Mouse (Mus musculus): ENCODE data around the gene Actg2.

The Actg2 gene

GRCm38 (mm10) chr6:83479193-83479592, 56.9 kb downstream of the Actg2 start:
- no peak for DNase-seq (ENCODE audit: low spot score in 2 of 2)

- no peak for DNase-seq (ENCODE audit: low spot score in 2 of 2)
These were observed 57.4 kb downstream of the Actg2 start for GRCm38 (mm10) chr6:83478628-83479027.

- no peak for DNase-seq (ENCODE audit: low spot score in 2 of 2)
These were observed 57.8 kb downstream of the Actg2 start for GRCm38 (mm10) chr6:83478217-83478616.

- peak in 1 of 2 experiments; percentile 32 for DNase-seq (ENCODE audit: low spot score in 2 of 2)
These were observed 60.6 kb downstream of the Actg2 start for GRCm38 (mm10) chr6:83475431-83475830.

GRCm38 (mm10) chr6:83473240-83473639, 62.8 kb downstream of the Actg2 start:
- DNase-seq (ENCODE audit: low spot score in 2 of 2), result peak in 1 of 2 experiments; percentile 59

GRCm38 (mm10) chr6:83471739-83472138, 64.3 kb downstream of the Actg2 start:
- no peak for DNase-seq (ENCODE audit: low spot score in 2 of 2)

GRCm38 (mm10) chr6:83464011-83464410, 72.1 kb downstream of the Actg2 start:
- DNase-seq (ENCODE audit: low spot score in 2 of 2), result no peak

Measured in heart, adult 9 months (tissue).